Mouse (Mus musculus): ENCODE results near the gene Mgst3. TPM values are rescaled to one million over a fixed set of nuclear protein-coding genes. Genes with fewer than 3 reads are reported as not detected.

Gene Mgst3
- total RNA-seq, 2 experiments from 2014 or later, result 186 to 187 TPM

DNA sequence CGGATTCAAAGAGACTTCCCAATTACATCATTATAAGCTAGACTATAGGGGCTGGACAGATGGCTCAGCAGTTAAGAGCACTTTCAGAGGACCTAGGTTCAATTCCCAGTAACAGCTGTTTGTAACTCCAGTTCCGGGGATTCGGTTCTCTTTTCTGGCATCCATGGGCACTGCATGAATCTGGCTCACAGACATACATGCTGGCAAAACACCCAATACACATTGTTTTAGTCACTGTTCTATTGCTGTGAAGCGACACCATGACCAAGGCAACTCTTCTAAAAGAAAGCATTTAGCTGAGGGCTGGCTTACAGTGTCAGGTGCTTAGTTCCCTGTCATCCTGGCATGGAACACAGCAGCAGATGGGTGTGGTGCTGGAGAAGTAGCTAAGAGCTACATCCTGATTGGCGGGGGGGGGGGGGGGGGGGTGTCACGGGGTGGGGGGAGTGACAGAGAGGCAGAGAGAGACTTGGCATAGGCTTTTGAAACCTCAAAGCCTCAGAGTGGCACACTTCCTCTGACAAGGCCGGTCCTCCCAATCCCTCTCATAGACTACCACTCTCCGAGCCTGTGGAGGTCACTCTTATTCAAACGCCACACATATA is 54.4 kb downstream of the Mgst3 start:
- no peak for DNase-seq (ENCODE audit: extremely low spot score in 1 of 2, low spot score in 2 of 2)
- intact Hi-C loops (cut with DNase I), result loop anchor here (10.0 kb wide), 1 partner anchor 554 kb away; no protein-coding TSS in a partner anchor

DNA sequence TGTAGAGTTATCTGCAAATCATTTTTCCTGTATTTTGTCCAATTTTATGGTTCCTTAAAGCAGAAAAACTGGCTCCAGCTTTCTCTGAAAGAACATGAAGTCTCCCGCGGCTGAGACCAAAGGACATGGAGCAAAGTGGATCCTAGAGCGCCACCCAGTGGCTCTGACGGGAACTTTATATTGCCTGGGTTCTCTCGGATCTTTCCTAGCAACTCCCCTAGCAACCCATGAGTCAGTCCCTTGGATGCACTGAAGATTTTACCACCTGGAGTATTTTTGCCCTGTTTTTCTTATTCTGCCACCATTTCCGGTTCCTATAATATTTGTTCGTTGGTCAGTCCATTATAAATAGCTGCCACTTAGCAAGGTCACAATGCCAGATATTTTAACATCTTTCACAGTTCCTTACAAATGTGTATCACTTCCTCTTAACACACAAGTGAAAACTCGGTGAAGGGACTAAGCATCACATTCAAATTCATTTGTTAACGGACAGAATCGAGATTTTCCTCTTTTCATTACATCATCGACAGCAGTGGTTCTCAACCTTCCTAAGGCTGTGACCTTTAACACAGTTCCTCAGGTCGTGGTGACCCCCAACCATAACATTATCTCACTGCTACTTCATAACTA is 56.1 kb downstream of the Mgst3 start:
- DNase-seq (ENCODE audit: extremely low spot score in 1 of 2, low spot score in 2 of 2), result peak; percentile 84 to 90
- intact Hi-C loops (cut with DNase I), result loop anchor here (2.0 to 10.0 kb wide), 2 partner anchors 117 to 553 kb away; no protein-coding TSS in a partner anchor

DNA sequence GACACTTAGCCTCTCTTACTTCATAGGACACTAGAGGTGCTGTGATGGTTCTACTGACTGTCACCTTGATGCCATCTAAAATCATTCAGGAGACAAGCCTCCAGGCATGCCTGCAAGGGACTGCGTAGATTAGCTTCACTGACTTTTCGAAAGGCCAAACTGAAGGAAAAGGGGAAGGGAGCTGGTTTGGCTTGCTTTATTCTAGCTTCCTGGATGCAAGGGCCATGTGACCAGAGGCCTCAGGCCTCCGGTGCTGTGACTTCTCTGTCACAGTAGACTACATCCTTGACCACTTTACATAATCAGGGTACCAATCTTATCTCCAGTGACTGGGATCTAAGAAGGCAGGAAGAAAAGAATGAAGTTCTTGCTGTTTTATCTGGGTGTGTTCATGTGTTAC is 57.2 kb downstream of the Mgst3 start:
- DNase-seq (ENCODE audit: extremely low spot score in 1 of 2, low spot score in 2 of 2), result no peak
- intact Hi-C loops (cut with DNase I), result loop anchor here (2.0 to 10.0 kb wide), 2 partner anchors 116 to 552 kb away; no protein-coding TSS in a partner anchor

DNA sequence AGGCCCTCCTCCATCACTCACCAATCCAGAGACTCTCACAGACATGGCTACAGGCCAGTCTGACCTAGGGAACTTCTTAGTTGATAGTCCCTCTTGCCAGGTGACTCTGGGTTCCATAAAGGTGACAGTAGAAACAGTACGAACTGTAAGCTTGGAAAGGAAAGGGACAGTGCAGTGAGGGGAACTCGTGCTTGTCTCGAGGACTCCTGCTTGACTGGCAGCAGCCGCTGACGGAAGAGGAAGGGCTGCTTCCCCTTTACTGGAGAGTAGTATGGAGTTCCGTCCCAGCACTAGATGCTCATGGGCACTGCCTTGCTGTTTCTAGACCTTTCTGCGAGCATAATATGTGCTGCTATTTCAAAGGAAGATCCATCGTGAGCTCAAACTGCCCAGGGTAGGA is 62.5 kb downstream of the Mgst3 start:
- intact Hi-C loops (cut with DNase I), result loop anchor here (10.0 kb wide), 1 partner anchor 546 kb away; no protein-coding TSS in a partner anchor
- no peak for DNase-seq (ENCODE audit: extremely low spot score in 1 of 2, low spot score in 2 of 2)

DNA sequence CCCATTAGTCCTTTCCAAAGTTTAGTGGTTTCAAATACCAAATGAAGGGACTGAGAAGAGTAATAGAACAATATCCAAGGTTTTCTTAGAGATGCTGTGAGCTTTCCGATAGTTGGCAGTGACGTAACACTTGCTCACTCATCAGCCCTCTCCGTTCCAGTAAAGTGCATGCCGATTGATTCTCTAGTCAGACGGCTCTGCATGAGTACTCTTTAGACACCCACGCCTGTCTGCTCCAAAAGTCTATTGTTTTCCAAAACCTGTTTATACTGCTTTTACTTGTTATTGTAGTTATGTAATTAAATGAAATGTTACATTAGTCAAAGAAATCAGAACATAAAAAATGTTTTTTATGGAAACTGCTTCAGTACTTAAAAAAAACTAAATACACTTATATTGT is 64.9 kb downstream of the Mgst3 start:
- intact Hi-C loops (cut with DNase I), result loop anchor here (5.0 kb wide), 1 partner anchor 101 kb away; no protein-coding TSS in a partner anchor
- DNase-seq (ENCODE audit: extremely low spot score in 1 of 2, low spot score in 2 of 2), result no peak

Small RNAs within 50 kb of the gene (microRNA-seq; reads per million reads assigned to microRNA genes)
- not detected for gene Gm25911

Other genes starting within 250 kb of the Mgst3 start
- 10 to 100 TPM; 76.6 to 78.0 TPM for gene Uck2, start 108.5 kb downstream of the Mgst3 start, total RNA-seq (2021)
- 10 to 100 TPM; 40.3 to 42.0 TPM for gene Tmco1, start 85.5 kb downstream of the Mgst3 start, total RNA-seq (2021)
- 10 to 100 TPM; 22.8 to 24.4 TPM for gene Aldh9a1, start 43.9 kb downstream of the Mgst3 start, total RNA-seq (2021)
- not detected for gene Lrrc52, start 72.9 kb upstream of the Mgst3 start, total RNA-seq (2021)
- 10 to 100 TPM in 1 of 2 experiments, 1 to 10 TPM in 1; 5.9 to 12.4 TPM for gene Rxrg, start 204.5 kb upstream of the Mgst3 start, total RNA-seq (2021)

Data from left cerebral cortex, postnatal 10 days (tissue).